Mouse (Mus musculus) G1E (cell line): Measurements from ENCODE around the gene Pdlim5. TPM values are rescaled to one million over a fixed set of nuclear protein-coding genes. Genes with fewer than 3 reads are reported as not detected.

Experiments
- ATAC-seq: 2 replicates; pipeline ENCODE4 v1.8.0; 2016; ENCODE audit warnings: mild to moderate bottlenecking; ENCODE audit not compliant: insufficient number of reproducible peaks, poor library complexity, low FRiP score, severe bottlenecking; ENCODE audit errors: extremely low read depth
- DNase-seq: peaks from one replicate; pipeline ENCODE4 v3.0.0; 2012; ENCODE audit warnings: low spot score
- H3K27me3 ChIP-seq: 2 replicates; pipeline ENCODE4 v1.6.1; 2012; ENCODE audit warnings: mild to moderate bottlenecking, low read length, inconsistent platforms; ENCODE audit not compliant: insufficient read depth
- H3K36me3 ChIP-seq: replicated peaks from 2 replicates; pipeline ENCODE3; 2012; ENCODE audit warnings: mild to moderate bottlenecking, inconsistent platforms
- H3K4me1 ChIP-seq: 2 replicates; pipeline ENCODE4 v1.6.1; 2012; ENCODE audit warnings: low read depth, low read length, inconsistent platforms, mixed read lengths; ENCODE audit not compliant: insufficient read depth
- H3K4me3 ChIP-seq: 2 replicates; pipeline ENCODE4 v1.5.1; 2012; ENCODE audit warnings: low read depth, mild to moderate bottlenecking, inconsistent platforms, low read length, moderate library complexity, mixed read lengths
- H3K9me3 ChIP-seq: replicated peaks from 2 replicates; pipeline ENCODE4 v1.6.1; 2012; ENCODE audit warnings: inconsistent platforms
- CTCF ChIP-seq: IDR thresholded peaks from 2 replicates; pipeline ENCODE4 v1.5.1; 2012; ENCODE audit warnings: low read depth, low read length, inconsistent platforms, mixed read lengths
- GATA1 ChIP-seq: IDR thresholded peaks from 2 replicates; pipeline ENCODE4 v1.6.1; 2012; ENCODE audit warnings: borderline replicate concordance, low read length, inconsistent platforms, mixed read lengths
- GATA2 ChIP-seq: IDR thresholded peaks from 2 replicates; pipeline ENCODE4 v1.6.1; 2012; ENCODE audit warnings: low read depth, low read length, inconsistent platforms, borderline replicate concordance
- POLR2AphosphoS5 ChIP-seq: IDR thresholded peaks from 2 replicates; pipeline ENCODE4 v1.6.1; 2012; ENCODE audit warnings: low read depth, low read length, inconsistent platforms; ENCODE audit not compliant: insufficient replicate concordance
- TAL1 ChIP-seq: conservative IDR thresholded peaks from 2 replicates; pipeline ENCODE4 v1.6.1; 2012; ENCODE audit warnings: low read depth, low read length, inconsistent platforms, mixed read lengths
- polyA plus RNA-seq: library from polyadenylated mRNA; stranded (reverse); fragments of >175 nt; gene quantifications from 2 replicates; pipeline ENCODE4 v1.2.3, GENCODE M21; 2012
- total RNA-seq, 2 experiments: library from RNA; stranded (forward) in 1 of 2; stranded (reverse) in 1 of 2; fragments of 200-1000 nt in 1 of 2; fragments of >200 nt in 1 of 2; fragmentation: Nextera tagmentation in 1 of 2; gene quantifications; 2 replicates each; pipeline ENCODE4 v1.2.3; 2014 to 2017

The Pdlim5 gene
- total and polyA plus RNA-seq, 3 experiments, result 32.5 to 55.7 (median 33.4) TPM

DNA sequence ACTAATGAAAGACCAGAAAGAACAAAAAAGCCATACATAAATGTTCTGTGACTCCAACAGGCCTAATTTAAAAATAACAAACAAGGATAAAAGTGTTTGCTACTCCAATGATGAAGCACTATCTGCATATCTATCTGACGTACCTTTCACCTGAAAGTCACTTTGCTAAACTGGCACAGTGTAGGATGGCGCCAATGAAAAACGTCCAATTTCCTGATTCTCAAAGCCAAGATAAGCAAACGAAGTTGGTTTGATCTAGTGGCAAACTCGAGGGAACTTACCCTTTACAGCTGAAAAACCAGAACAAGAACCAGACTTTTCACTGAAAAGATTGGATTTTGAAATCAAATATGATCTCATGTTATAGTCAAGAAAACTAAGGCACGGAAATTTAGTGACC lies 49.2 kb downstream of the Pdlim5 start:
- Histone ChIP-seq H3K27me3 (no peaks in the 10 kb centered on the region), H3K9me3 (no peaks in the 10 kb centered on the region), H3K4me3 (no peak overlapping the region), H3K36me3 (peaks cover 18% of the 10 kb centered on the region), H3K4me1 (no peaks in the 10 kb centered on the region)
- ATAC-seq (no peak), DNase-seq (no peak)
- no peak for TF ChIP-seq TAL1
- no peak for TF ChIP-seq CTCF
- no peak for TF ChIP-seq GATA2
- TF ChIP-seq POLR2AphosphoS5, result no peak
- no peak for TF ChIP-seq GATA1

DNA sequence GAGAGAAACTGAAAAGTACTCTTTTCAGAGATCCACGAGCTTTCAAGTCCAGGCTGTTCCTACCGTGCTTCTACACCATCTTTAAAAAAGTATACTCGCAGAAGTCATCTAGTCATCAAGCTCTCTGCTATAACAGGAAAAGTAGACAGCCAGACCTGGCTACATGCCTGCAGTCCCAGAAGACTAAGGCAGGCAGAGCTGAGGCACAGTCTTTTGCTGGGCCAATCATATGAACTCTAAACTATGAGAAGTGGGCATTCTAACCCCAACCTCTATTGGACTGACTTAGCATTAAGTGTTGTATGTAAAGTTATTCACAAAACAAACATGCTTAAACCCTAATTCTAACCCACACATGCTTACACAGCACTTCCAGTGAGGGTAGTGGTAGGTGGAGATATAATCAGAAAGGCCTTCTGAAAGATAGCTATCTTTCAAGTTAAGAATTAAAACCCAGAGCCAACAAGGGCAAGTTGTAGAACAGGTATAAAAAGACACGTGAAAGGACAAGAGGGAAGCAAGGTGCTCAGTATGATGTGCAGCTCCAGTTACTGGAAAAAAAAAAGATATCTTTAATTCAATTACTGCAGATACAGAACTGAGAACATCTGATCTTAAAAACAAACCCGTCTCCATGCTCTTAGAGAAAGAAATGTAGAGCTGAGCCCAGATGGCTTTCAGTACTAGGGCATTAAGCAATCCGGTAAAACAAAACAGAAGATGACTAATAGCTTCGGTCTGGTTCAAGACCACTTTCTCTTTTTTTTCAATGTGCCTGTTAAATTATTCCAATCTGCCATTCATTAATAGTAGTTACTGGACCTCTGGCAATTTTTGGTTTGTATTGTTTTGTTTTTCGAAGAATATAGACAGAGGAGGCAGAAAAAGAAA lies 50.0 kb downstream of the Pdlim5 start:
- no peaks in the 10 kb centered on the region for H3K9me3 ChIP-seq
- H3K36me3 ChIP-seq, result peaks cover 18% of the 10 kb centered on the region
- ATAC-seq, result no peak
- H3K27me3 ChIP-seq, result no peaks in the 10 kb centered on the region
- no peaks in the 10 kb centered on the region for H3K4me1 ChIP-seq
- TF ChIP-seq TAL1 (no peak), CTCF (no peak), GATA1 (no peak), GATA2 (no peak), POLR2AphosphoS5 (no peak)
- no peak overlapping the region for H3K4me3 ChIP-seq
- no peak for DNase-seq

- peaks cover 16% of the 10 kb centered on the region for H3K36me3 ChIP-seq
- H3K4me3 ChIP-seq, result no peak overlapping the region
- no peak for ATAC-seq
- H3K27me3 ChIP-seq, result no peaks in the 10 kb centered on the region
- no peak for TF ChIP-seq TAL1
- no peak for TF ChIP-seq GATA2
- no peak for TF ChIP-seq POLR2AphosphoS5
- no peak for TF ChIP-seq GATA1
- no peak for TF ChIP-seq CTCF
- no peaks in the 10 kb centered on the region for H3K9me3 ChIP-seq
- peaks cover 4% of the 10 kb centered on the region; the same call in 1 of the 2 replicates for H3K4me1 ChIP-seq
- no peak for DNase-seq
Observed at GRCm38 (mm10) chr3:142343786-142344185, 51.7 kb downstream of the Pdlim5 start.

GRCm38 (mm10) chr3:142340701-142341100 lies 54.8 kb downstream of the Pdlim5 start:
- no peak for ATAC-seq
- no peak for DNase-seq
- peaks cover 4% of the 10 kb centered on the region; the same call in 1 of the 2 replicates for H3K4me1 ChIP-seq

GRCm38 (mm10) chr3:142339440-142340251 lies 55.9 kb downstream of the Pdlim5 start:
- ATAC-seq (no peak), DNase-seq (no peak)
- TF ChIP-seq CTCF (no peak), GATA2 (no peak), POLR2AphosphoS5 (no peak), TAL1 (no peak), GATA1 (no peak)
- Histone ChIP-seq H3K27me3 (no peaks in the 10 kb centered on the region), H3K9me3 (no peaks in the 10 kb centered on the region), H3K36me3 (peaks cover 15% of the 10 kb centered on the region), H3K4me3 (no peak overlapping the region), H3K4me1 (peaks cover 4% of the 10 kb centered on the region; the same call in 1 of the 2 replicates)

More at GRCm38 (mm10) chr3:142340701-142341100, 54.8 kb downstream of the Pdlim5 start:
- Histone ChIP-seq H3K4me3 (no peak overlapping the region), H3K9me3 (no peaks in the 10 kb centered on the region), H3K27me3 (no peaks in the 10 kb centered on the region), H3K36me3 (peaks cover 19% of the 10 kb centered on the region)
- TF ChIP-seq TAL1 (no peak), GATA2 (no peak), POLR2AphosphoS5 (no peak), CTCF (no peak), GATA1 (no peak)
